Mouse (Mus musculus) stomach, embryonic 16.5 days (tissue): ENCODE results near the gene F10. TPM values are rescaled to one million over a fixed set of nuclear protein-coding genes. Genes with fewer than 3 reads are reported as not detected.

Experiments used
- ATAC-seq: fragments of 200-750 bp; cut with Nextera tagmentation; 2 replicates; pipeline ENCODE4 v1.8.0; 2017; ENCODE audit warnings: moderate number of reproducible peaks, moderate TSS enrichment; ENCODE audit not compliant: insufficient read depth, low FRiP score
- H3K27ac ChIP-seq: fragments of 300-500 bp; sonication (generic); 2 replicates; pipeline ENCODE4 v1.5.1; 2014; ENCODE audit warnings: low read length
- H3K27me3 ChIP-seq: fragments of 300-500 bp; sonication (generic); 2 replicates; pipeline ENCODE4 v1.6.1; 2014; ENCODE audit warnings: low read length, control low read depth, mixed read lengths; ENCODE audit not compliant: control insufficient read depth, insufficient read depth
- H3K36me3 ChIP-seq: fragments of 300-500 bp; sonication (generic); 2 replicates; pipeline ENCODE4 v1.6.1; 2014; ENCODE audit warnings: low read length; ENCODE audit not compliant: control insufficient read depth, insufficient read depth
- H3K4me1 ChIP-seq: fragments of 300-500 bp; sonication (generic); 2 replicates; pipeline ENCODE4 v1.6.1; 2014; ENCODE audit warnings: low read length, control low read depth, mixed read lengths; ENCODE audit not compliant: control insufficient read depth, insufficient read depth
- H3K4me2 ChIP-seq: fragments of 300-500 bp; sonication (generic); 2 replicates; pipeline ENCODE4 v1.6.1; 2014; ENCODE audit warnings: low read depth, low read length, mixed read lengths
- H3K4me3 ChIP-seq: fragments of 300-500 bp; sonication (generic); replicated peaks from 2 replicates; pipeline ENCODE4 v1.5.1; 2014; ENCODE audit warnings: mild to moderate bottlenecking, low read length
- H3K9ac ChIP-seq: fragments of 300-500 bp; sonication (generic); 2 replicates; pipeline ENCODE4 v1.6.1; 2014; ENCODE audit warnings: low read length
- H3K9me3 ChIP-seq: fragments of 300-500 bp; sonication (generic); replicated peaks from 2 replicates; pipeline ENCODE4 v1.6.1; 2016; ENCODE audit warnings: low read length, control low read depth; ENCODE audit not compliant: control insufficient read depth
- WGBS: fragments of 180-500 bp; shearing (Covaris S2); extraction: QIAGEN DNeasy Blood & Tissue Kit; methylation state at CpG from one replicate; pipeline ENCODE4 v1.1.7; 2014; 5-methylcytosine and 5-hydroxymethylcytosine counted together
- polyA plus RNA-seq: library from polyadenylated mRNA; unstranded; fragments of >200 nt; fragmentation: Nextera tagmentation; extraction: Ambion mirVana; gene quantifications from 2 replicates; pipeline ENCODE4 v1.2.1, GENCODE M21; 2015

Gene F10
- polyA plus RNA-seq, 1 experiment from 2014 or later: 12.5 TPM

DNA sequence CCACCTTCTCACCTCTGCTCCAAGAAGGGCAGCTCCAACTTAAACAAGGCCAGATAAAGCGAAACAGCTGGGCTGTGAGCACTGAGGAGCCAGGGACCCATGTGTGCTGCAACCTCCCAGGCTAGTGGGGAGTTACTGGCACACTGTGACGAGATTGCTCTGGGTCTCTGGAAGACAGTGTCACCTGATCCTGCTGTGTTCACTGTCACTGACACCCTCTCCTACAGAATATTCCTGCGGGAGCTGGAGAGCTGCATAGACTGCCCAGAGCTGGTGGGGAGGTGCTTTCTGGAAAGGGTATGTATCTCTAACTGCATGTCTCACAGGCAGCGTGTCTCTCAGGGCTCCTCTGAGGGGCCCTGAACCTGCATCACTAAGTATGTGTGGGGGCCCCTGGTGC, 29.6 kb upstream of the F10 start:
- H3K4me1 ChIP-seq: no peaks in the 10 kb centered on the region

DNA sequence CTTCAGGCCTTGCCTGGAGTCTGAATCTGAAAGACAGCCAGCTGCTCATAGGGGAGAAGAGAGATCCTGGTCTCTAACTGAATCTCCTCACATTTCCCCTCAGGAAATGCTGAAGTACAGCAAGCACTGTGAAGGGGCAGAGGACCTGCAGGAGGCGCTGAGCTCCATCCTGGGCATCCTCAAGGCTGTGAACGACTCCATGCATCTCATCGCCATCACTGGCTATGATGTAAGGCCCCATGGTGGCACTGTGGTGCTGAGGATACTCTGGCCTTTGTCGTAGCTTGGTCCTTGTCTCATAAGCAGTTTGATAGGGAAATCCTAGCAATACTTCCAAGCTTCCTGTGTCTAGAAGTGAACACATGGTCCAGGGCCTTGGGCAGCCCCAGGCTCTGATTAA, 26.8 kb upstream of the F10 start:
- Histone ChIP-seq H3K27me3 (no peaks in the 10 kb centered on the region), H3K4me1 (no peaks in the 10 kb centered on the region), H3K9ac (no peak overlapping the region), H3K9me3 (no peaks in the 10 kb centered on the region), H3K27ac (no peak overlapping the region), H3K4me3 (no peak overlapping the region), H3K4me2 (no peak overlapping the region), H3K36me3 (peaks cover 7% of the 10 kb centered on the region; the same call in 1 of the 2 replicates)
- WGBS: 55% methylated on average over 4 of the region's 4 CpGs
- ATAC-seq: no peak

More for the DNA sequence above, 29.6 kb upstream of the F10 start:
- Histone ChIP-seq H3K9ac (no peak overlapping the region), H3K27me3 (no peaks in the 10 kb centered on the region), H3K27ac (no peak overlapping the region), H3K4me3 (no peak overlapping the region), H3K9me3 (no peaks in the 10 kb centered on the region), H3K36me3 (peaks cover 7% of the 10 kb centered on the region; the same call in 1 of the 2 replicates), H3K4me2 (no peak overlapping the region)
- ATAC-seq: no peak
- 59% methylated on average over 4 of the region's 4 CpGs for WGBS

DNA sequence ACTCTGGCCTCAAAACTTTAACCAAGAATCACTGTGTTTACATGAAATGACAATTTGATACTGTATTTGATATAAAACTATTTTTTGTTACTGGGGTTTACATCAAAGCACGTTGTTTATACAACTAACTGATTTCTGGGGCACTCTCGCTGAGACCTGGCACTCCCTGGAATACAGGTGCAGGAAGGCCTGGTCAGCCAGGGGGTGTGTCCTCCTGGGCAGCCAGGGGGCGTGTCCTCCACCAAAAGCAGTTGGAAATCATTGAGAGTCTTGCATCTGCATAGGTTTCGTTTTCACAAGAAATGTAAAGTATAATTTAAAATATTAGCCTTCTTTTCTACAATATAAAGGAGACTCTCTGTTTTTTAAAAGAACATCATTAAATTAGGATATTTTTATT, 17.5 kb upstream of the F10 start:
- Histone ChIP-seq H3K9ac (no peak overlapping the region), H3K4me1 (no peaks in the 10 kb centered on the region), H3K27me3 (no peaks in the 10 kb centered on the region), H3K4me3 (no peak overlapping the region), H3K27ac (no peak overlapping the region), H3K9me3 (no peaks in the 10 kb centered on the region), H3K4me2 (no peak overlapping the region), H3K36me3 (no peaks in the 10 kb centered on the region)
- WGBS: 38% methylated on average over 4 of the region's 4 CpGs
- ATAC-seq: no peak

DNA sequence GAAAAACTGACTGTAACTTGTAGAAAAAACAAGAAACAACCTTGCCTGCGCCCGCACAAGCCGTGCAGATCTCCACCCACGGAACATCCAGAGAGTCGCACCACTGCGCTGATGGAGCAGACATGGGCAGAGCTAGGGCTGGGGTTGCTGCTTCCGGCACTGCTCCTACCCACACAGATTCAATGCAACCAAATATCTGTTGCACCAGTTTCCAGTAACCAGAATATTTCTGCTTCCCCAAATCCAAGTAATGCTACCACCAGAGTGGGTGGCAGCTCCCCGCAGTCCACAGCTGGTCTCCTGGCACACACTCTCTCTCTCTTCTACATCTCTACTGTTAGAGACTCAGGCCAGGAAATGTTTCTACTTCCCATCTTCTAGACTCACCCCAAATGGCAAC, 15.3 kb upstream of the F10 start:
- H3K4me1 ChIP-seq: no peaks in the 10 kb centered on the region
- H3K36me3 ChIP-seq: no peaks in the 10 kb centered on the region
- WGBS: 91% methylated on average over 8 of the region's 8 CpGs
- no peak overlapping the region for H3K4me3 ChIP-seq
- ATAC-seq: no peak
- H3K4me2 ChIP-seq: no peak overlapping the region
- no peaks in the 10 kb centered on the region for H3K9me3 ChIP-seq
- no peaks in the 10 kb centered on the region for H3K27me3 ChIP-seq
- H3K9ac ChIP-seq: no peak overlapping the region
- H3K27ac ChIP-seq: no peak overlapping the region

DNA sequence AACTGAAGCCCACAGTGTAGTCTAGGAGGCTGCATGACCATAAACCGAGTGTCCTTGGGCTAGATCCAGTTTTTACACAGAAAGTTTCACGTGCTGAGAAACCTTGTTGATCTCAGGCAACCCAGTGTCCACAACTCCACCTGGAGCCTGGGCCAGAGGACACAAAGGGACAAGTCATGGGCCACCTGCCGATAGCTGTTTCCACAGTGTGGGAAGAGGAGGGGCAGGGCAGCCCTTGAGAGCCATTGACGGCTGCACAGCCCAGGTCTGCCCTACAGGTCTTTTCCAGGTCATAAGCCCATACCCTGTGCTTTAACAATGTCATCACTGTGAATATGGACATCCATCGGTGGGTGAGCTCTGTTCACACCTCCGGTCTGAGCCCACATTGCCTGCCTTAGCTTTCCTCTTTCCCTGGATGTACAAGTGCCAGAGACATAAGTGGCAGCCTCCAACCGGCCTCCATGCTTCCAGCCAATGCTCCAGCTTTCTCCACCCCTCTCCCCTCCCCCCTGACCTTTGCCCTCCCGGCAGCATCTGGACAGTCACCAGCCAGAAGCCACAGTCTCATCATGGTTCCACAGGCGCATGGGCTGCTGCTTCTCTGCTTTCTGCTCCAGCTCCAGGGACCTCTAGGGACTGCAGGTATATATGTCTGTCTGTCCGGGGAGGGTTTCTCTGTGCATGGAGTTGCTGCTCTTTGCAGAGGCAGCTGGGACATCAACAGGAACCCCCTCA, 11.5 kb upstream of the F10 start, which contains the start of gene F7:
Gene F7 (plus strand): TSS at position 548 of the 738 bp plus-strand sequence.
- H3K36me3 ChIP-seq: no peaks in the 10 kb centered on the region
- no peak within 1 kb of the TSS for H3K9ac ChIP-seq
- H3K4me1 ChIP-seq: no peaks in the 10 kb centered on the region
- no peak within 1 kb of the TSS for H3K4me2 ChIP-seq
- H3K9me3 ChIP-seq: no peaks in the 10 kb centered on the region
- no peak for ATAC-seq
- H3K27me3 ChIP-seq: no peaks in the 10 kb centered on the region
- no peak within 1 kb of the TSS for H3K27ac ChIP-seq
- no peak within 1 kb of the TSS for H3K4me3 ChIP-seq
- WGBS: 59% methylated on average over 10 of the region's 10 CpGs

DNA sequence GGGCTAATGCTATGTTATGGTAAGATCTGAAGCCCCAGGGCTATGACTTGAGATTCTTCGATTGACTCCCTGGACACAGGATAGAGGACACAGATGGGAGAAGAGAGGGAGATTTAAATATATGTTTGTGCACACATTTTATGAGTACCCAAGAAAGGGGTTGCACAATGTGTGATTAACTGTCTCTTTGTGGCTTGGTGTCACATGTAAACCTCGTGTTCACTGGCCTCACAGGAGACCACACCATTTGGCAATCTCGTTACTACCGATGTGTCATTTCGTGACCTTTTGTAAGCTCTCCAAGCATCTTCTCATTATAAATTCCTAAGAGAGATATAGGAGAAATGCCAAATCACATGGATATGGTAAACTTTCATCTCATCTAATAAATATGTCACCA, 9.5 kb upstream of the F10 start:
- Histone ChIP-seq H3K4me1 (no peaks in the 10 kb centered on the region), H3K9ac (no peak overlapping the region), H3K36me3 (no peaks in the 10 kb centered on the region), H3K4me2 (no peak overlapping the region), H3K4me3 (no peak overlapping the region), H3K27ac (no peak overlapping the region), H3K27me3 (no peaks in the 10 kb centered on the region), H3K9me3 (no peaks in the 10 kb centered on the region)
- WGBS: 83% methylated on average over 5 of the region's 5 CpGs
- ATAC-seq: no peak

DNA sequence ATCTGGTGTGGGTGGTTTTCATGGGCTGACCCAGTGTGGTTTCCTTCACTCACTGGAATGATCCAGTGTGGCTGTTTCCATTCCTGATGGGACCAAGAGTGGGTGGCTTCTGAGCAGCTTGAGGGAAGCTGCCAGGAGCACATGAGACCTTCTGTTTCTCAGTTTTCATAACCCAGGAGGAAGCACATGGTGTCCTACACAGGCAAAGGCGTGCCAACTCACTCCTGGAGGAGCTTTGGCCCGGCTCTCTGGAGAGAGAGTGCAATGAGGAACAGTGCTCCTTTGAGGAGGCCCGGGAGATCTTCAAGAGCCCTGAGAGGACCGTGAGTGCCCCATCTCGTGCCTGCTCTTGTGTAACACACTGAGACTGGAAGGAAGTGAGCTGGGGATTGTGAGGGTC, 8.6 kb upstream of the F10 start:
- Histone ChIP-seq H3K9ac (no peak overlapping the region), H3K27ac (no peak overlapping the region), H3K4me1 (no peaks in the 10 kb centered on the region), H3K9me3 (no peaks in the 10 kb centered on the region), H3K4me3 (no peak overlapping the region), H3K4me2 (no peak overlapping the region), H3K36me3 (no peaks in the 10 kb centered on the region), H3K27me3 (no peaks in the 10 kb centered on the region)
- no peak for ATAC-seq
- 65% methylated on average over 5 of the region's 5 CpGs for WGBS

DNA sequence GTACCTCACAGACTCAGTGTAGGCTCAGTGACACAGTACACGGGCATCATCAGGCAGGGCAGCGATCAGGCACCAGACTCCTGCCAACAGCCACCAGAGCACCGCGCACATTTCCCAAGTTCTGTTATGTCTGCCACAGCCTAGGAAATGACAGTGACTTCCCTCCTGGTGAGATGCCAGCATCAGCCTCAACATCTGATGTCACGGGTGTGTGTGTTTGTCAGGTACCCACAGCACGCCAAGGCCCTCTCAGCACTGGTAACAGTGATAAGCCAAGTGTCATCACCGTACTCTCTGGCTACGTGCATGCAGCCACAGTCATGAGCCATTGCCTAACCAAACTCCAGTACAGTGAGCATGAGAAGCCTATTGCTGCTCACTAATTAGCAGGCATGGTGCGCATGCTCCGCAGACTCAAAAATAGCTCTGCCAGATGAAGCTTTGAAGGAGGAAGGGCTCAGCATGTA, 729 bp upstream of the F10 start:
- H3K27ac ChIP-seq: no peak overlapping the region
- WGBS: 85% methylated on average over 10 of the region's 10 CpGs
- ATAC-seq: no peak
- no peaks in the 10 kb centered on the region for H3K36me3 ChIP-seq
- H3K9ac ChIP-seq: no peak overlapping the region
- no peak overlapping the region for H3K4me2 ChIP-seq
- H3K4me3 ChIP-seq: no peak overlapping the region
- no peaks in the 10 kb centered on the region for H3K9me3 ChIP-seq
- no peaks in the 10 kb centered on the region for H3K4me1 ChIP-seq
- H3K27me3 ChIP-seq: no peaks in the 10 kb centered on the region

DNA sequence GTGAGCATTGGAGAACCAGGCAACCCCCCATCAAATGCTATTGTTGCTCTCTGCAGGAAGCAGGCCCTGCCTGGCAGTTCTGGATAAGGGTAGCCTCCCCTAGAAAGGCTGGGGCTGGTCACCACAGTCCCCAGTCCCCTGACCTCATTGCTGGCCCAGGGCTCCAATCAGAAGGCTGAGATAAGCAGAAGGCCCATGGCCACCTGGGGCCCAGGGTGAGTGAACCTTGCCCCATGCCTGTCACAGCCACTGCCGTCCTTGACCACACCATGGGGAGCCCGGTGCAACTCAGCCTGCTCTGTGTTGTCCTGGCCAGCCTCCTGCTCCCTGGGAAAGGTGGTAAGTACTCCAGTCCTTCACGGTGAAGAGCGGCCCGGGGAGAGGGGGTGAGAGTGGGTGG, 461 bp downstream of the F10 start:
- WGBS: 54% methylated on average over 5 of the region's 5 CpGs
- H3K27me3 ChIP-seq: no peaks in the 10 kb centered on the region
- H3K36me3 ChIP-seq: no peaks in the 10 kb centered on the region
- no peak overlapping the region for H3K27ac ChIP-seq
- H3K4me3 ChIP-seq: no peak overlapping the region
- no peaks in the 10 kb centered on the region for H3K9me3 ChIP-seq
- no peak overlapping the region for H3K9ac ChIP-seq
- H3K4me2 ChIP-seq: no peak overlapping the region
- ATAC-seq: peak; percentile 52; the same call in 1 of the 2 replicates
- no peaks in the 10 kb centered on the region for H3K4me1 ChIP-seq
